Mouse (Mus musculus) urinary bladder, postnatal 0 days (tissue): ENCODE data around the gene Gm21789. TPM values are rescaled to one million over a fixed set of nuclear protein-coding genes. Genes with fewer than 3 reads are reported as not detected.

Experiments used
- polyA plus RNA-seq: library from polyadenylated mRNA; unstranded; fragments of >200 nt; fragmentation: Nextera tagmentation; extraction: Ambion mirVana; gene quantifications from 2 replicates; pipeline ENCODE4 v1.2.1, GENCODE M21; 2015

Gm21789 gene
- not detected in 2 replicates for polyA plus RNA-seq

DNA sequence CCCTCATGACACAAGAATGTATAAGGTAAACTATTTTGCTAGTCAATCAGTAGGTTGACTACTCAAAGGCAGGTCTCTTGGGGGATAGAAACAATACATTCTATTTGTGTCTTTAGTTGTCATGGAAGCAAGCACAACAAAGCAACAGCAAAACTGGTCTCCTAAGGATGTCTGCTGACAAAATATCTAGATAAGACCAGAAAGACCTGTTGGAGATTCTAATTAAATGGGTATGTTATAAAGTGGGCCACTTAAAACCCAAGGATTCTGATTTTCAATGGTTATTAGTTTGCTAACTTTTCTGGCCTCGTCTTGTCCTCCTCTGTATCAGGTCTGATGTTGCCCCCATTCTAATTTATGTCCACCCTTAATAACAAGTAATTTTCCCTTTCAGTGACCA, at the start of gene Gm21789:
TSS of gene Gm21789 (plus strand) at position 301 of the 400 bp plus-strand sequence.

DNA sequence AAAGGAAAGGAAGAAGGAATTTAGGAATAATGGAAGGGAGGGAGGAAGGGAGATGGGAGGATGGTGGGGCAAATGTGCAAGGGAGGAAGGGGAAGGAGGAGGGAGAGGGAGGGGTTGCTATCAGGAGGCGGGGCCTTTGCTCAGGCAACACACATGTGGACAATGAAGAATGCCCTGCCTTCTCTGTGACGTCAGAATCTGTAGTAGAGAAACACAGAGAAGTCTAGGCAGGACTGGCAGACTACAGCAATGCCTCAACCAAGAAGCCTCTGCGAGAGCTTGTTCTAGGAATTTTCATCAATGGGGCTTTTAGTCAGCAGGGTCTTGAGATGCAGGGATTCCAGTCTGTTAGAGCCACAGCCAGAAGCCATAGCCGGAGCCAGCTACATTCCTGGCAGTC, 47.2 kb upstream of the Gm21789 start, which contains the start of gene Btbd35f30:
TSS of gene Btbd35f30 (plus strand) at position 301 of the 400 bp plus-strand sequence.

DNA sequence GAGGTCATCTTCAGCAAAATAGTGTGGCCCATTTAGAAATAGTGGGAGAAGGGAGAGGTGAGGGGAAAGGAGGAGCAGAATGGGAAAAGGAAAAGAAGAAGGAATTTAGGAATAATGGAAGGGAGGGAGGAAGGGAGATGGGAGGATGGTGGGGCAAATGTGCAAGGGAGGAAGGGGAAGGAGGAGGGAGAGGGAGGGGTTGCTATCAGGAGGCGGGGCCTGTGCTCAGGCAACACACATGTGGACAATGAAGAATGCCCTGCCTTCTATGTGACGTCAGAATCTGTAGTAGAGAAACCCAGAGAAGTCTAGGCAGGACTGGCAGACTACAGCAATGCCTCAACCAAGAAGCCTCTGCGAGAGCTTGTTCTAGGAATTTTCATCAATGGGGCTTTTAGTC, 32.0 kb downstream of the Gm21789 start, which contains the start of gene Btbd35f5:
TSS of gene Btbd35f5 (plus strand) at position 301 of the 400 bp plus-strand sequence.

Other genes starting within 250 kb of the Gm21789 start
- gene Btbd35f21, start 215.7 kb upstream of the Gm21789 start, polyA plus RNA-seq, result not detected in 2 replicates
- not detected in 2 replicates for gene Btbd35f30, start 47.1 kb upstream of the Gm21789 start, polyA plus RNA-seq
- not detected in 2 replicates for gene Btbd35f5, start 32.1 kb downstream of the Gm21789 start, polyA plus RNA-seq